Mouse (Mus musculus) thymus, adult 18-20 months (tissue): Measurements from ENCODE around the gene Mmp11.

ENCODE experiments used
- DNase-seq, 2 experiments: peaks; one replicate each; pipeline ENCODE4 v3.0.0; 2022; ENCODE audit warnings: mixed read lengths in 2 of 2

Mmp11 gene

DNA sequence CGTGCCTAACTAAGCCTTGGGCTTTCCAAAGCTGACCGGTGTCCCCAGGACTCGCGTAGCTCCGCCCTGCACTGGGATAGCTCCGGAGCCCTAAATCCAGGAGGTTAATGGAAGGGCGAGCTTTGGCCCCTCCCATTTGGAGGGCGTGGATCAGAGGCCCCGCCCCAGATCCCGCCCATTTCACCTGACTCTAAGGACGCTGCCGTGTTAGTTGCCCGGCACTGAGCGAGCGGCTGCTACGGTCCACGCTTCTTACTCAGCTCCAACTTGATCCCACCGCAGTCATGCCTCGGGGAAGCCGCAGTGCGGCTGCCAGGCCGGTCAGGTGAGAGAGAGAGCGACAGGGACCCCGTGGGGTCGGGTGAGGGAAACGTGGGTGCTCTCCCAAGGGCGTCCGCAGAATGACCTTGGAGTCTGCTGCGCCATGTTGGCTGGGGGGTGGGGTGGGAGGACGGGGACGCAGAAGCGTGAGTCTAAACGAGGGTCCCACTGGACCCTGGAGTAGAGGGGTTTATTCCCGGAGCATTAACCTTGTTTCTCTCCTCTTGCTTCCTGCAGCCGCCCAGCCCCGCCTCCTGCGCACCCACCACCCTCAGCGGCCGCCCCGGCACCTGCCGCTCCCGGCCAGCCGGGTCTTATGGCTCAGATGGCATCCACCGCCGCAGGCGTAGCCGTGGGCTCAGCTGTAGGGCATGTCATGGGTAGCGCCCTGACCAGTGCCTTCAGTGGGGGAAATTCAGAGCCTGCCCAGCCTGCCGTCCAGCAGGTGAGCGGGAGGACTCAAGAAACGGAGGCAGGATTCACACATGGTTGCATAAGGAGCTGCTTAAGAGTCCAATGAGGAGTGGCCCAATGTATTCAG lies at the start of gene Mmp11:
Gene Mmp11 (minus strand): TSS at position 817 of the 862 bp plus-strand sequence.
- peak; percentile 34 to 51 for DNase-seq

- no peak for DNase-seq
Observed at GRCm38 (mm10) chr10:75979432-75979831, 43.1 kb upstream of the Mmp11 start.

- DNase-seq: no peak
Observed at GRCm38 (mm10) chr10:75978835-75979157, 42.5 kb upstream of the Mmp11 start.

DNA sequence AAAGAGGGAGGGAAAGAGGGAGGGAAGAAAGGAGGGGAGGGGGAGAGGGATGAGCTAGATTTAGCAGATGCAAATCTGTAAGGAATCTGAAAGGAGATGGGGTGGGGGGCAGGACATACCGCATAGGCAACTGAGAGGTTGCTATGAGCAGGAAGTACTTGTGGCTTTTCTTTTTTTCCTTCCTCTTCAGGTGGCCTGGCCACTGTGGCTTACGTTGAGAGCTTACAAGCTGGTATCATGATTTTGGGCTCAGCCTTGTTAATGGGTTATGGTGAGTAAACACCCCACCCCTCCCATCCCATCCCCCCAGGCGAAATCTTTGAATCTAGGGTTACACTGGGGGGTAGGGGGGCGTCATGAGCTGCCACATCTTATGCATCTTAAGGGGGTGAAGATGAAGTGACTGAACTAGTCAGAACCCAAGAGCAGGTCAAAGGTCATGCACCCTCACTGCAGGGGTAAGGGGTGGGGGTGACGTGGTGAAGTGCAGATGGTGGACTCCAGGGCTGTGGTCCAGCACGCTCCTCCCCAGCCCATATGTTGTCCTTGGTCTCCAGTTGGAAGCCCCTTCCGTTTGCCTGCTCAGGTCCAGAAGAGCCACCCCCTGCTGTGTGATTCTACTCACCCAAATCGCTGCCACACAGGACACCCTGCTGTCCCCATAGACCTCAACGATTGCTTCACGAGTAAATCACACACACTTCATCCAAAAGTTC lies 42.0 kb upstream of the Mmp11 start:
- DNase-seq: no peak

- DNase-seq: no peak
Observed at GRCm38 (mm10) chr10:75975216-75975615, 38.9 kb upstream of the Mmp11 start.

DNA sequence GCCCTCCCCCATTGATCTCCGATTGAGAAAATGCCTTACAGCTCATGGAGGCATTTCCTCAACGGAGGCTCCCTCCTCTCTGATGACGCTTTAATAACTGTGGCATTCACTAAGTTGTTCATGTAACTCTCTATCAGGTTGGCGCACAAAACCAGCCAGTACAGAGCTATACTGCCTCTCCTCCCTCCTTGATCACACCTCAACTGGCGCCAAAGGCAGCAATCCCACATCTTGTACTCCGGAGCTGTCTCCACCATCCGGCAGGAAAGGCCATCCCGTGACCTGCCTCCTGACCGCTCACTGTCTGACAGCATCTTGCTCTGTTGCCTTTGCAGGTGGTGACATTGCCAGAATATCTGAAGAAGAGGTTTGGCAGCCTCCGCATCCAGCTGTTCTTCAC lies 37.5 kb upstream of the Mmp11 start:
- DNase-seq: no peak

GRCm38 (mm10) chr10:75954381-75954811 lies 18.1 kb upstream of the Mmp11 start, which contains the start of gene Gm5134:
Gene Gm5134, plus strand, starts transcription at chr10:75954514.
- no peak for DNase-seq

DNA sequence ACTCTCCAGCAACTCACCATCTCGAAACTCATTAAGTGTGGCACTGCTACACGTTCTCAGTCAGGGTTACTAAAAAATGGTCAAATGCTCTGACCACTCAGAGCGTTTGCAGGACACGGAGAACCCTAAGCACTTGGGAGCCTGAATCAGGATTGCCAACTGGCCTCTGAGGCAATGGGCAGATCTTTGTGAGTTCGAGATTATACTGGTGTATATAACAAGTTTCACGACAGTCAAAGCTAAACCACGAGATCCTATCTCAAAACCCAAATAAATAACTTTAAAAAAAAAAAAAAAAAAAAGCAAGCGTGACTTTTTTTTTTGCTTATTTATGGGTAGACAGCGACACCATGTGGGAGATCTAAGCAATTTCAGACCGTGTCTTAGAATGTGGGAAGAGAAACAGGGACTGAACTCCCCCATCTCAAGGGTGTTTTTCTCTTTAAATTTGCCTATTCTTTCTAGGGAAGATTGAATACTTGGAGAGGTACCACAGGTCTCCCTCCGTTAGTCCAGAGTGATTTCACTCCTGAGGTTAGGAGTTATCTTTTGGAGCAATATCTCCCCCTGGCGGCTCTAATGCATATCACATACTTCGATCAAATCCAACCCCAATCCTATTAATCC lies 15.2 kb upstream of the Mmp11 start:
- no peak for DNase-seq

GRCm38 (mm10) chr10:75950791-75951210 lies 14.5 kb upstream of the Mmp11 start:
- DNase-seq: no peak

GRCm38 (mm10) chr10:75949053-75950045 lies 13.1 kb upstream of the Mmp11 start:
- DNase-seq: no peak

DNA sequence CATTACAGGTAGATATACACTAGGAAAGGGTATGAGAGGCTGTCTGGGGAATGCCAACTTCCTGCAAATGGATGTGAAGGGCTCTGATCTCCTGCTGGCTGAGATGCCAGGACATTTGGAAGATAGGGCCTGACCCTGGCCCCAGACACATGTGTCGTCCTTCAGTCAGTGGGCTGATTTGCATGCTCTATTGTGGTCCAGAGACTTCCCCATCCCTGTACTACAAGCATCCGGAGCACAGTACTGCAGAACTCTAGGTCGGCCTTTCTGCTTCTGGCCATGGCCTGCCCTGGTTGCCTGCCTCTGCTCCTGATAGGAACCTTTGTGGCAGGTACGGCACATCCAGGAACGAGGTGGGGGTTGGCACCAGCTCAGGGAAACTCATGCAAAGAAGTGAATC lies 11.8 kb upstream of the Mmp11 start:
- no peak for DNase-seq

DNA sequence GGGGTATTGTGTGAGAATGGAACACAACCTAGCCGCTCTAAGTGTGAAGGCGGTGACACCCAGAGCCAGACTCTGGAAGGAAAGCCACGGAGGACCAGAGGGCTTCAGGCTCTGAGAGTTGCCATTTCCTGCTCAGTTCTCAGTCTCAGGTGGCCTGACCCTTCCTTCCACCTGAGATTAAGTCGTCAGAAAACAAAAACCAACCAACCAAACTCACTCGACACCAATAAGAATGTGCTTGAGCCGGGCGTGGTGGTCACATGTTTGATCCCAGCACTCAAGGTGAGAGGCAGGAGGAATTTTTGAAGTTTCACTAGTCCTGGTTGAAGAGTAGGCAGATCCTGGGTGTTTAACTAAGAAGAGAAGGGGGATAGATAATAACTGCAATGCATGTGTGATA lies 9.6 kb upstream of the Mmp11 start:
- DNase-seq: no peak

- no peak for DNase-seq
Observed at GRCm38 (mm10) chr10:75945213-75945612, 8.9 kb upstream of the Mmp11 start.

GRCm38 (mm10) chr10:75944066-75944772 lies 7.9 kb upstream of the Mmp11 start:
- DNase-seq: no peak

DNA sequence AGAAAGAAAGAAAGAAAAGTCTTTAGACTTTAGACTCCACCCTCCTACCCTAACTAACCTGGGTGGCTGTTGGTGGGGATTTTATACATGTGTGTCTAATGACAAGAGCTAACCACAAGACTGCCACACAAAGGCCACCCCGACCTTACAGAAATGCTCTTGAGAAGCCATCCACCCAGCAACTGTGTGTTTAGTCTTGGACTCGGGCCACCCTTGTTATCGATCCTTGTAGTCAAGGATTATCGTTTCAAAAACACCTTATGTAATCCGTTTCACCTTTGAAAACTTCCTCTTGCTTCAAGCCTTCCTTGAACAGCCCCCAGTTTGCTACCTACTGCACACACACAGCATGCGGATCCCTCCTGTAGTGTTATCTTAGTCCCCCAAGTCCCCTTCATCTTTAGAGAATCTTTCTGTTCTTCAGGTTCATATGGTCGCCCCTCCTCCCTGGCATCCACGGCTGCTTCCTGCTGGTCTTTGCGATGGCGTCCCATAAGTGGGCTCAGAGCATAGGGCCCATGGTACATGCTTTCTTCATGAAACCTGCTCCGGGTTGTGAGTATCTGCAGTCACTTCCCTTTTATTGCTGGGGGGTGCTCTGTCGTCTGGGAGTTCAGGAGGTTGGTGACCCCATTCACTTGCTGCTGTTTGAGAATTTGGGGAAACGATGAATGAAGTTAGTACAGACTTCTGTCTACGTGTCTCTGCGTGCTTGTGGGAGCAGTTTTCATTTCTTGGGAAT lies 6.6 kb upstream of the Mmp11 start, which contains the start of gene Vpreb3:
Gene Vpreb3 (plus strand): TSS at position 322 of the 742 bp plus-strand sequence.
- no peak for DNase-seq

DNA sequence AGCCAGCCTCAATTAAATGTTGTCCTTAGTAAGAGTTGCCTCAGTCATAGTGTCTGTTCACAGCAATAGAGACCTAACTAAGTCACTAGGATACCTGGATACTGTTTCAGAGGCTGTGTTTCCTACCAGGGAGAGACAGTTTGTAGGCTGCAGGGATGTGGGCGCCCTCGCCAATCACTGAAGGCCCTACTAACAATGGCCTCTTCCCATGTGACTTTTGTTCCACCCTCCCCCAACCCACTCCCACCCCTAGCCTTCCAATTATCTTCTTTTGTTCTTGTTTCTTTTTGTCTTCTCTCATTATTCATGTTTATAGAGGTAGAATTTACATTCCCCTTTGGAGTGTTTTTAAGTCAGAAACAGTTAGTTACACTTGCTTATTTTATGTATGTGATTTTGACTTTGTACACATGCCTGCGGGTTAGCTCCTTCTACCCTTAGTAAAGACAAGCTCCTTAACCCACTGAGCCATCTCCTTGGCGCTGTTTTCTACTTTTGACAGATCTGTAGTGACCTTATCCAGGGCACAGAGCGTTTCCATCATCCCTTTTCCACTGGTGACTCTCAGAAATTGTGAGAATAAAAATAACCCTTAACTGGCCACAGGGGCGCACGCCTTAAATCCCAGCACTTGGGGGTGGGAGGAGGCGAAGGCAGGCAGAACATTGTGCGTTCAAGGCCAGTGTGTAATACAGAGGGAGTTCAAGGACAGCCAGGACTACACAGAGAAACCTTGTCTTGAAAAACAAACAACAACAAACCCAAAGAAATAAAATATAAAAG lies 4.9 kb upstream of the Mmp11 start:
- no peak for DNase-seq

DNA sequence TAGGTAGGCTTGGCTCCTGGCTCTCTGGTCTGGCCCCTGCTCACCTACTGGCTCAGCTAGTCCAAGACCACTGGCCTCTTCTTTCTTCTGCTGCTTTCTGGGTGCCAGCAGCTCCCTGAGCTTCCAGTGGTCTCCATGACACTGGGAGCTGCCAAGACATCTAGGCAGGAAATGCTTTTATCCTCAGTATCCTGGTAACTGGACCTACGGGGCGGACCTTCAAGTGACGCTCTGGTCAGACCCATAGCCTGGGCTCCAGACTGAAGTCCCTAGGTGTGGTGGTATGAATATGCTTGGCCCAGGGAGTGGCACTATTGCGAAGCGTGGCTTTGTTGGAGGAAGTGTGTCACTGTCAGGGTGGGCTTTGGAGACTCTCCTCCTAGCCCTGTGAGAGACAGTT lies 4.2 kb upstream of the Mmp11 start, which contains the start of gene Gm867:
Gene Gm867 (minus strand): TSS at position 153 of the 400 bp plus-strand sequence.
- no peak for DNase-seq

DNA sequence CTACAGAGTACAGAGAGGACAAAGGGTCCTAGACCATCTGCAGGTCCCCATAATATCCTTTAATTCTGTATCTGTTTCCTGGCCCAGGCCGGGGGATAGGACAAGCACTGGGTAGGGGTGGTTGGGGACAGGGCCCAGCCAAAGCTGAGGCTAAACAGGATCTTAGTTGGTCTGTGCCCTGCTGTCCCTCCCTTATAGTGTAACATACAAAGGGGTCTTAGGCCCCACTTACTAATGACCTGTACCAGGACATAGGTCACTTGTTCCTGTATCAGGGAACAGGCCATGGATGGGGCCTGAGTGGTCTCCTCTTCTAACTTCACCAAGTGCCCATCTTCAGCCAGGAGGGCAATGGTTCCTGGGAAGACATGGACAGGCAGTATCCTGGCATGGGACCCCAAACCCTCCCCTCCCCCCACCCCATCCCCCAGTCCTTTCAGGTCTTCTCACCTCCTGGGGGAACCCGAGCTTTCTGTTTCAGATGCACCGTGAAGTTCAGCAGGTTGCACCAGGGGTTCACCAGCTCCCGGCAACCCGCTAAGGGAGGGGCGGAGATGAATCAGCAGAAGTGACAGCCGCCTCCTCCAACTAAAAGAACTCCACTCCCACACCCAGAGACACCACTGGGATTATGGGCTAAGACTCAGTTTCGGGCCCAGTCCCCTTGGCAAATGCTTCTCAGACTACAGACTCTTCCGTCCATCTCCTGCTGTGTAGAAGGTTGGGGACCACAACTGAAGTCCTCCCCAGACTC lies 3.4 kb upstream of the Mmp11 start:
- DNase-seq: no peak
